Mouse (Mus musculus): ENCODE results near the gene Kntc1. TPM values are rescaled to one million over a fixed set of nuclear protein-coding genes. Genes with fewer than 3 reads are reported as not detected.

Kntc1 gene
- polyA plus RNA-seq, 1 experiment from 2014 or later = 30.8 TPM

- DNase-seq (ENCODE audit: low spot score) (no peak), ATAC-seq (ENCODE audit: insufficient read depth, low FRiP score, low TSS enrichment) (no peak)
- no peak overlapping the region for H3K4me2 ChIP-seq (ENCODE audit: low read depth)
- peaks cover 10% of the 10 kb centered on the region for H3K36me3 ChIP-seq (ENCODE audit: control insufficient read depth, insufficient read depth, low read length)
- no peaks in the 10 kb centered on the region for H3K9me3 ChIP-seq (ENCODE audit: control insufficient read depth, low read length)
- H3K27ac ChIP-seq (ENCODE audit: low read depth, low read length) = no peak overlapping the region
- no peaks in the 10 kb centered on the region for H3K27me3 ChIP-seq (ENCODE audit: control insufficient read depth, insufficient read depth, low read length)
- WGBS = 87% methylated on average over 4 of the region's 4 CpGs
- H3K4me1 ChIP-seq (ENCODE audit: control insufficient read depth, insufficient read depth, low read length) = no peaks in the 10 kb centered on the region
- no peak overlapping the region for H3K4me3 ChIP-seq (ENCODE audit: low read depth, low read length)
- no peak overlapping the region for H3K9ac ChIP-seq (ENCODE audit: low read length)
Observed at GRCm38 (mm10) chr5:123781864-123782263, 32.3 kb downstream of the Kntc1 start.

- no peaks in the 10 kb centered on the region for H3K4me1 ChIP-seq (ENCODE audit: control insufficient read depth, insufficient read depth, low read length)
- WGBS = 95% methylated on average over 7 of the region's 7 CpGs
- no peak overlapping the region for H3K4me3 ChIP-seq (ENCODE audit: low read depth, low read length)
- peaks cover 26% of the 10 kb centered on the region for H3K36me3 ChIP-seq (ENCODE audit: control insufficient read depth, insufficient read depth, low read length)
- no peak for ATAC-seq (ENCODE audit: insufficient read depth, low FRiP score, low TSS enrichment)
- no peak overlapping the region for H3K27ac ChIP-seq (ENCODE audit: low read depth, low read length)
- H3K27me3 ChIP-seq (ENCODE audit: control insufficient read depth, insufficient read depth, low read length) = no peaks in the 10 kb centered on the region
- DNase-seq (ENCODE audit: low spot score) = no peak
- no peak overlapping the region for H3K9ac ChIP-seq (ENCODE audit: low read length)
- no peak overlapping the region for H3K4me2 ChIP-seq (ENCODE audit: low read depth)
- H3K9me3 ChIP-seq (ENCODE audit: control insufficient read depth, low read length) = no peaks in the 10 kb centered on the region
Observed at GRCm38 (mm10) chr5:123788976-123789375, 39.5 kb downstream of the Kntc1 start.

GRCm38 (mm10) chr5:123793081-123793480 is 43.6 kb downstream of the Kntc1 start:
- Histone ChIP-seq H3K4me2 (ENCODE audit: low read depth) (no peak overlapping the region), H3K4me3 (ENCODE audit: low read depth, low read length) (no peak overlapping the region), H3K36me3 (ENCODE audit: control insufficient read depth, insufficient read depth, low read length) (peaks cover 17% of the 10 kb centered on the region; the same call in 1 of the 2 replicates), H3K27me3 (ENCODE audit: control insufficient read depth, insufficient read depth, low read length) (no peaks in the 10 kb centered on the region), H3K4me1 (ENCODE audit: control insufficient read depth, insufficient read depth, low read length) (no peaks in the 10 kb centered on the region), H3K27ac (ENCODE audit: low read depth, low read length) (no peak overlapping the region), H3K9me3 (ENCODE audit: control insufficient read depth, low read length) (no peaks in the 10 kb centered on the region), H3K9ac (ENCODE audit: low read length) (no peak overlapping the region)
- 89% methylated on average over 2 of the region's 2 CpGs for WGBS
- DNase-seq (ENCODE audit: low spot score) (no peak), ATAC-seq (ENCODE audit: insufficient read depth, low FRiP score, low TSS enrichment) (no peak)

GRCm38 (mm10) chr5:123806334-123806733 is 56.8 kb downstream of the Kntc1 start:
- H3K4me3 ChIP-seq (ENCODE audit: low read depth, low read length) = no peak overlapping the region
- no peak overlapping the region for H3K27ac ChIP-seq (ENCODE audit: low read depth, low read length)
- H3K9ac ChIP-seq (ENCODE audit: low read length) = no peak overlapping the region
- WGBS = 95% methylated on average over 11 of the region's 11 CpGs
- no peaks in the 10 kb centered on the region for H3K4me1 ChIP-seq (ENCODE audit: control insufficient read depth, insufficient read depth, low read length)
- H3K9me3 ChIP-seq (ENCODE audit: control insufficient read depth, low read length) = no peaks in the 10 kb centered on the region
- no peaks in the 10 kb centered on the region for H3K27me3 ChIP-seq (ENCODE audit: control insufficient read depth, insufficient read depth, low read length)
- DNase-seq (ENCODE audit: low spot score) (no peak), ATAC-seq (ENCODE audit: insufficient read depth, low FRiP score, low TSS enrichment) (no peak)
- H3K4me2 ChIP-seq (ENCODE audit: low read depth) = no peak overlapping the region
- peaks cover 10% of the 10 kb centered on the region for H3K36me3 ChIP-seq (ENCODE audit: control insufficient read depth, insufficient read depth, low read length)

- H3K4me1 ChIP-seq (ENCODE audit: control insufficient read depth, insufficient read depth, low read length) = no peaks in the 10 kb centered on the region
- no peak overlapping the region for H3K4me3 ChIP-seq (ENCODE audit: low read depth, low read length)
- no peak overlapping the region for H3K27ac ChIP-seq (ENCODE audit: low read depth, low read length)
- no peaks in the 10 kb centered on the region for H3K27me3 ChIP-seq (ENCODE audit: control insufficient read depth, insufficient read depth, low read length)
- 92% methylated on average over 5 of the region's 5 CpGs for WGBS
- ATAC-seq (ENCODE audit: insufficient read depth, low FRiP score, low TSS enrichment) (no peak), DNase-seq (ENCODE audit: low spot score) (no peak)
- H3K9ac ChIP-seq (ENCODE audit: low read length) = no peak overlapping the region
- no peak overlapping the region for H3K4me2 ChIP-seq (ENCODE audit: low read depth)
- H3K36me3 ChIP-seq (ENCODE audit: control insufficient read depth, insufficient read depth, low read length) = peaks cover 8% of the 10 kb centered on the region
- H3K9me3 ChIP-seq (ENCODE audit: control insufficient read depth, low read length) = no peaks in the 10 kb centered on the region
Observed at GRCm38 (mm10) chr5:123808541-123808940, 59.0 kb downstream of the Kntc1 start.

GRCm38 (mm10) chr5:123809156-123809555 is 59.6 kb downstream of the Kntc1 start:
- H3K36me3 ChIP-seq (ENCODE audit: control insufficient read depth, insufficient read depth, low read length) = peaks cover 6% of the 10 kb centered on the region
- H3K27ac ChIP-seq (ENCODE audit: low read depth, low read length) = no peak overlapping the region
- ATAC-seq (ENCODE audit: insufficient read depth, low FRiP score, low TSS enrichment) (no peak), DNase-seq (ENCODE audit: low spot score) (no peak)
- H3K27me3 ChIP-seq (ENCODE audit: control insufficient read depth, insufficient read depth, low read length) = no peaks in the 10 kb centered on the region
- H3K4me1 ChIP-seq (ENCODE audit: control insufficient read depth, insufficient read depth, low read length) = no peaks in the 10 kb centered on the region
- no peak overlapping the region for H3K4me3 ChIP-seq (ENCODE audit: low read depth, low read length)
- no peak overlapping the region for H3K9ac ChIP-seq (ENCODE audit: low read length)
- no peak overlapping the region for H3K4me2 ChIP-seq (ENCODE audit: low read depth)
- H3K9me3 ChIP-seq (ENCODE audit: control insufficient read depth, low read length) = no peaks in the 10 kb centered on the region
- 94% methylated on average over 13 of the region's 13 CpGs for WGBS

GRCm38 (mm10) chr5:123816891-123817290 is 67.4 kb downstream of the Kntc1 start:
- H3K27ac ChIP-seq (ENCODE audit: low read depth, low read length) = no peak overlapping the region
- H3K27me3 ChIP-seq (ENCODE audit: control insufficient read depth, insufficient read depth, low read length) = no peaks in the 10 kb centered on the region
- H3K4me3 ChIP-seq (ENCODE audit: low read depth, low read length) = no peak overlapping the region
- no peak overlapping the region for H3K9ac ChIP-seq (ENCODE audit: low read length)
- H3K4me1 ChIP-seq (ENCODE audit: control insufficient read depth, insufficient read depth, low read length) = no peaks in the 10 kb centered on the region
- ATAC-seq (ENCODE audit: insufficient read depth, low FRiP score, low TSS enrichment) (no peak), DNase-seq (ENCODE audit: low spot score) (no peak)
- 92% methylated on average over 7 of the region's 7 CpGs for WGBS
- H3K36me3 ChIP-seq (ENCODE audit: control insufficient read depth, insufficient read depth, low read length) = peaks cover 12% of the 10 kb centered on the region
- no peak overlapping the region for H3K4me2 ChIP-seq (ENCODE audit: low read depth)
- H3K9me3 ChIP-seq (ENCODE audit: control insufficient read depth, low read length) = no peaks in the 10 kb centered on the region

- 97% methylated on average over 19 of the region's 19 CpGs for WGBS
- no peaks in the 10 kb centered on the region for H3K27me3 ChIP-seq (ENCODE audit: control insufficient read depth, insufficient read depth, low read length)
- no peaks in the 10 kb centered on the region for H3K4me1 ChIP-seq (ENCODE audit: control insufficient read depth, insufficient read depth, low read length)
- ATAC-seq (ENCODE audit: insufficient read depth, low FRiP score, low TSS enrichment) (no peak), DNase-seq (ENCODE audit: low spot score) (no peak)
- no peak overlapping the region for H3K4me2 ChIP-seq (ENCODE audit: low read depth)
- H3K9ac ChIP-seq (ENCODE audit: low read length) = no peak overlapping the region
- no peak overlapping the region for H3K27ac ChIP-seq (ENCODE audit: low read depth, low read length)
- no peak overlapping the region for H3K4me3 ChIP-seq (ENCODE audit: low read depth, low read length)
- H3K9me3 ChIP-seq (ENCODE audit: control insufficient read depth, low read length) = no peaks in the 10 kb centered on the region
- H3K36me3 ChIP-seq (ENCODE audit: control insufficient read depth, insufficient read depth, low read length) = peaks cover 10% of the 10 kb centered on the region
Observed at GRCm38 (mm10) chr5:123818941-123819577, 69.5 kb downstream of the Kntc1 start.

GRCm38 (mm10) chr5:123820501-123821263 is 71.2 kb downstream of the Kntc1 start:
- H3K9ac ChIP-seq (ENCODE audit: low read length) = no peak overlapping the region

More at GRCm38 (mm10) chr5:123820501-123821263, 71.2 kb downstream of the Kntc1 start:
- no peak for DNase-seq (ENCODE audit: low spot score)
- WGBS = 93% methylated on average over 9 of the region's 9 CpGs
- Histone ChIP-seq H3K36me3 (ENCODE audit: control insufficient read depth, insufficient read depth, low read length) (peaks cover 7% of the 10 kb centered on the region), H3K9me3 (ENCODE audit: control insufficient read depth, low read length) (no peaks in the 10 kb centered on the region), H3K27ac (ENCODE audit: low read depth, low read length) (no peak overlapping the region), H3K27me3 (ENCODE audit: control insufficient read depth, insufficient read depth, low read length) (no peaks in the 10 kb centered on the region), H3K4me1 (ENCODE audit: control insufficient read depth, insufficient read depth, low read length) (no peaks in the 10 kb centered on the region), H3K4me2 (ENCODE audit: low read depth) (no peak overlapping the region), H3K4me3 (ENCODE audit: low read depth, low read length) (no peak overlapping the region)
- ATAC-seq (ENCODE audit: insufficient read depth, low FRiP score, low TSS enrichment) = no peak
